Mouse (Mus musculus) midbrain, embryonic 11.5 days (tissue): ENCODE results near the gene Hacd1. TPM values are rescaled to one million over a fixed set of nuclear protein-coding genes. Genes with fewer than 3 reads are reported as not detected.
A peak's percentile ranks its signal among the peaks of the same experiment; 100 is the strongest.

Experiments used
- ATAC-seq: fragments of 200-750 bp; cut with Nextera tagmentation; 2 replicates; pipeline ENCODE4 v1.8.0; 2017; ENCODE audit warnings: moderate TSS enrichment, moderate library complexity; ENCODE audit not compliant: low FRiP score
- DNase-seq: peaks from one replicate; pipeline ENCODE4 v3.0.0; 2015; ENCODE audit warnings: low spot score; ENCODE audit errors: missing footprints
- H3K27ac ChIP-seq: fragments of 300-500 bp; sonication (generic); 2 replicates; pipeline ENCODE4 v1.5.1; 2014; ENCODE audit warnings: low read depth, low read length
- H3K27me3 ChIP-seq: fragments of 300-500 bp; sonication (generic); 2 replicates; pipeline ENCODE4 v1.6.1; 2014; ENCODE audit warnings: mild to moderate bottlenecking, low read length, moderate library complexity, mixed read lengths; ENCODE audit not compliant: control insufficient read depth, insufficient read depth
- H3K36me3 ChIP-seq: fragments of 300-500 bp; sonication (generic); 2 replicates; pipeline ENCODE4 v1.6.1; 2014; ENCODE audit warnings: mild to moderate bottlenecking, low read length, moderate library complexity, mixed read lengths; ENCODE audit not compliant: control insufficient read depth, insufficient read depth
- H3K4me1 ChIP-seq: fragments of 300-500 bp; sonication (generic); 2 replicates; pipeline ENCODE4 v1.6.1; 2014; ENCODE audit warnings: low read length; ENCODE audit not compliant: control insufficient read depth, insufficient read depth
- H3K4me2 ChIP-seq: fragments of 300-500 bp; sonication (generic); 2 replicates; pipeline ENCODE4 v1.6.1; 2014; ENCODE audit warnings: mild to moderate bottlenecking, moderate library complexity
- H3K4me3 ChIP-seq: fragments of 300-500 bp; sonication (generic); 2 replicates; pipeline ENCODE4 v1.5.1; 2014; ENCODE audit warnings: low read depth, low read length
- H3K9ac ChIP-seq: fragments of 300-500 bp; sonication (generic); 2 replicates; pipeline ENCODE4 v1.6.1; 2014; ENCODE audit warnings: low read length
- H3K9me3 ChIP-seq: fragments of 300-500 bp; sonication (generic); 2 replicates; pipeline ENCODE4 v1.6.1; 2016; ENCODE audit warnings: low read length; ENCODE audit not compliant: control insufficient read depth
- WGBS: fragments of 180-500 bp; shearing (Covaris S2); extraction: QIAGEN DNeasy Blood & Tissue Kit; methylation state at CpG from one replicate; pipeline ENCODE4 v1.1.7; 2014; 5-methylcytosine and 5-hydroxymethylcytosine counted together
- polyA plus RNA-seq: library from polyadenylated mRNA; unstranded; fragments of >200 nt; fragmentation: Nextera tagmentation; extraction: Ambion mirVana; gene quantifications from 2 replicates; pipeline ENCODE4 v1.2.1, GENCODE M21; 2014

Hacd1 gene
- polyA plus RNA-seq, 1 experiment from 2014 or later = 46.3 TPM

- no peak for ATAC-seq
- no peak overlapping the region for H3K4me3 ChIP-seq
- H3K9me3 ChIP-seq = no peaks in the 10 kb centered on the region
- no peaks in the 10 kb centered on the region for H3K27me3 ChIP-seq
- DNase-seq = peak; percentile 54
- H3K9ac ChIP-seq = no peak overlapping the region
- H3K27ac ChIP-seq = no peak overlapping the region
- WGBS = 86% methylated on average over 8 of the region's 8 CpGs
- peaks cover 11% of the 10 kb centered on the region; the same call in 1 of the 2 replicates for H3K4me1 ChIP-seq
- H3K4me2 ChIP-seq = no peak overlapping the region
- no peaks in the 10 kb centered on the region for H3K36me3 ChIP-seq
Observed at GRCm38 (mm10) chr2:14070466-14070865, 14.5 kb upstream of the Hacd1 start.

GRCm38 (mm10) chr2:14069027-14069426, 13.1 kb upstream of the Hacd1 start:
- Histone ChIP-seq H3K4me2 (no peak overlapping the region), H3K36me3 (no peaks in the 10 kb centered on the region)

GRCm38 (mm10) chr2:14065704-14066650, 10.0 kb upstream of the Hacd1 start:
- H3K27me3 ChIP-seq = no peaks in the 10 kb centered on the region
- no peak overlapping the region for H3K4me3 ChIP-seq
- H3K36me3 ChIP-seq = no peaks in the 10 kb centered on the region
- H3K9me3 ChIP-seq = no peaks in the 10 kb centered on the region
- H3K4me1 ChIP-seq = no peaks in the 10 kb centered on the region
- no peak overlapping the region for H3K9ac ChIP-seq
- DNase-seq (peak; percentile 19), ATAC-seq (no peak)
- 87% methylated on average over 2 of the region's 2 CpGs for WGBS
- no peak overlapping the region for H3K27ac ChIP-seq
- H3K4me2 ChIP-seq = no peak overlapping the region

More at GRCm38 (mm10) chr2:14069027-14069426, 13.1 kb upstream of the Hacd1 start:
- 0 out of 2 replicates have a peak, but pooled peaks cover 5% of the 10 kb centered on the region for H3K4me1 ChIP-seq
- H3K27ac ChIP-seq = no peak overlapping the region
- H3K9ac ChIP-seq = no peak overlapping the region
- no peaks in the 10 kb centered on the region for H3K27me3 ChIP-seq
- no peak for DNase-seq
- 87% methylated on average over 2 of the region's 2 CpGs for WGBS
- ATAC-seq = no peak
- no peaks in the 10 kb centered on the region for H3K9me3 ChIP-seq
- no peak overlapping the region for H3K4me3 ChIP-seq

GRCm38 (mm10) chr2:14055168-14055565, 768 bp downstream of the Hacd1 start:
- Histone ChIP-seq H3K4me3 (peak overlapping the region; percentile 75), H3K36me3 (no peaks in the 10 kb centered on the region), H3K9ac (peak overlapping the region; percentile 74), H3K4me1 (no peaks in the 10 kb centered on the region), H3K27me3 (no peaks in the 10 kb centered on the region), H3K4me2 (peak overlapping the region; percentile 61), H3K27ac (peak overlapping the region; percentile 81), H3K9me3 (no peaks in the 10 kb centered on the region)
- DNase-seq (peak; percentile 98), ATAC-seq (peak; percentile 93)
- WGBS = 0% methylated on average over 42 of the region's 58 CpGs

GRCm38 (mm10) chr2:14054716-14055115, 1.2 kb downstream of the Hacd1 start:
- no peak for DNase-seq
- Histone ChIP-seq H3K4me2 (peak overlapping the region; percentile 61), H3K36me3 (no peaks in the 10 kb centered on the region), H3K4me3 (peak overlapping the region; percentile 75), H3K9me3 (no peaks in the 10 kb centered on the region), H3K27ac (peak overlapping the region; percentile 81), H3K27me3 (no peaks in the 10 kb centered on the region), H3K4me1 (no peaks in the 10 kb centered on the region), H3K9ac (peak overlapping the region; percentile 74)
- peak; percentile 20 for ATAC-seq
- 4% methylated on average over 6 of the region's 6 CpGs for WGBS

- Histone ChIP-seq H3K4me3 (no peak overlapping the region), H3K4me1 (no peaks in the 10 kb centered on the region), H3K36me3 (no peaks in the 10 kb centered on the region), H3K4me2 (no peak overlapping the region; the same call in 1 of the 2 replicates), H3K9me3 (no peaks in the 10 kb centered on the region), H3K9ac (no peak overlapping the region; the same call in 1 of the 2 replicates), H3K27ac (no peak overlapping the region), H3K27me3 (no peaks in the 10 kb centered on the region)
- ATAC-seq (no peak), DNase-seq (peak; percentile 88)
- 44% methylated on average over 3 of the region's 3 CpGs for WGBS
Observed at GRCm38 (mm10) chr2:14054163-14054562, 1.8 kb downstream of the Hacd1 start.

- H3K4me1 ChIP-seq = no peaks in the 10 kb centered on the region
- ATAC-seq (no peak), DNase-seq (peak; percentile 73)
- no peak overlapping the region for H3K4me3 ChIP-seq
- no peak overlapping the region for H3K9ac ChIP-seq
- no peaks in the 10 kb centered on the region for H3K9me3 ChIP-seq
- no peak overlapping the region for H3K27ac ChIP-seq
- H3K27me3 ChIP-seq = no peaks in the 10 kb centered on the region
- 45% methylated on average over 3 of the region's 3 CpGs for WGBS
- no peak overlapping the region for H3K4me2 ChIP-seq
- no peaks in the 10 kb centered on the region for H3K36me3 ChIP-seq
Observed at GRCm38 (mm10) chr2:14053618-14054017, 2.3 kb downstream of the Hacd1 start.

GRCm38 (mm10) chr2:14048808-14049207, 7.1 kb downstream of the Hacd1 start:
- H3K9me3 ChIP-seq = no peaks in the 10 kb centered on the region
- no peak for ATAC-seq
- 78% methylated on average over 5 of the region's 5 CpGs for WGBS

GRCm38 (mm10) chr2:14048381-14048780, 7.6 kb downstream of the Hacd1 start:
- Histone ChIP-seq H3K27me3 (no peaks in the 10 kb centered on the region), H3K4me1 (no peaks in the 10 kb centered on the region), H3K4me3 (no peak overlapping the region), H3K27ac (no peak overlapping the region), H3K36me3 (no peaks in the 10 kb centered on the region), H3K9ac (no peak overlapping the region), H3K4me2 (no peak overlapping the region), H3K9me3 (no peaks in the 10 kb centered on the region)
- ATAC-seq (peak; percentile 80), DNase-seq (peak; percentile 92)

More at GRCm38 (mm10) chr2:14048808-14049207, 7.1 kb downstream of the Hacd1 start:
- H3K4me1 ChIP-seq = no peaks in the 10 kb centered on the region
- H3K4me2 ChIP-seq = no peak overlapping the region
- H3K9ac ChIP-seq = no peak overlapping the region
- no peak overlapping the region for H3K27ac ChIP-seq
- H3K27me3 ChIP-seq = no peaks in the 10 kb centered on the region
- no peak overlapping the region for H3K4me3 ChIP-seq
- no peaks in the 10 kb centered on the region for H3K36me3 ChIP-seq
- DNase-seq = no peak
